Comparison of ENCODE assay signal across 22 mouse cellular contexts in genomic region chr2:158778349-158778748, GRCm38 (mm10). TPM values are rescaled to one million over a fixed set of nuclear protein-coding genes. Genes with fewer than 3 reads are reported as not detected.
DNase-seq lines count a peak whose midpoint lies in the region; ATAC-seq and TF ChIP-seq lines count a peak whose summit lies in the region.
"Had no signal": no experiment of that assay in that cellular context is flagged by ENCODE, and none has a peak within 500 bp of the region (broad histone marks: within the 10 kb centered on the region; RNA-seq: fewer than 3 reads in every experiment).

No protein-coding gene starts in this region.

- no peak overlapping the region for H3K4me3 ChIP-seq in gastrocnemius, adult 2 months
- H3K4me3 ChIP-seq in midbrain, embryonic 11.5 days (ENCODE audit: low read depth, low read length) = no peak overlapping the region
- no peak overlapping the region for H3K4me3 ChIP-seq in midbrain, embryonic 13.5 days (replicated peaks)
- no peak overlapping the region for H3K4me3 ChIP-seq in limb, embryonic 15.5 days
- H3K4me3 ChIP-seq: erythroblast, embryonic 14.5 days; layer of hippocampus, adult 2 months; midbrain, embryonic 12.5 days; neural tube, embryonic 12.5 days had no signal

- peaks cover 11% of the 10 kb centered on the region for H3K36me3 ChIP-seq in midbrain, embryonic 11.5 days (ENCODE audit: control insufficient read depth, insufficient read depth, low read length)
- peaks cover 8% of the 10 kb centered on the region for H3K36me3 ChIP-seq in midbrain, embryonic 13.5 days
- H3K36me3 ChIP-seq in limb, embryonic 15.5 days = peaks cover 37% of the 10 kb centered on the region

- intact Hi-C loops in gastrocnemius, adult 2 months (cut with DNase I) = no loop called here

- no peak overlapping the region for H3K4me2 ChIP-seq in midbrain, embryonic 11.5 days
- H3K4me2 ChIP-seq in midbrain, embryonic 13.5 days (replicated peaks) = no peak overlapping the region
- H3K4me2 ChIP-seq in limb, embryonic 15.5 days = no peak overlapping the region
- H3K4me2 ChIP-seq: liver, embryonic 11.5 days; midbrain, embryonic 12.5 days; neural tube, embryonic 12.5 days had no signal

- 89% methylated on average over 7 of the region's 7 CpGs for WGBS in midbrain, embryonic 11.5 days
- 84% methylated on average over 7 of the region's 7 CpGs for WGBS in midbrain, embryonic 13.5 days
- 40% methylated on average over 7 of the region's 7 CpGs for WGBS in limb, embryonic 15.5 days

- H3K4me1 ChIP-seq in midbrain, embryonic 11.5 days (ENCODE audit: control insufficient read depth, insufficient read depth, low read length) = no peaks in the 10 kb centered on the region
- 0 out of 2 replicates have a peak, but pooled peaks cover 7% of the 10 kb centered on the region for H3K4me1 ChIP-seq in midbrain, embryonic 13.5 days (replicated peaks)
- H3K4me1 ChIP-seq in limb, embryonic 15.5 days = peaks cover 41% of the 10 kb centered on the region
- H3K4me1 ChIP-seq: midbrain, embryonic 12.5 days had no signal

- ATAC-seq in midbrain, embryonic 11.5 days (ENCODE audit: low FRiP score) = no peak
- no peak for ATAC-seq in midbrain, embryonic 13.5 days
- no peak for ATAC-seq in limb, embryonic 15.5 days (ENCODE audit: insufficient number of reproducible peaks, low FRiP score, low TSS enrichment, low read depth)
- ATAC-seq: CD4-positive, CD25-positive, alpha-beta regulatory T cell, adult 4 months; forebrain, embryonic 14.5 days had no signal

- peak; percentile 35 for DNase-seq in gastrocnemius, adult 2 months
- no peak for DNase-seq in gastrocnemius, postnatal 25 days
- peak; percentile 23 for DNase-seq in midbrain, embryonic 11.5 days (ENCODE audit: low spot score, missing footprints)
- DNase-seq in lung, postnatal 25 days (ENCODE audit: low spot score) = peak; percentile 26
- no peak for DNase-seq in gastrocnemius, postnatal 4 days (ENCODE audit: low spot score in 2 of 2)
- no peak for DNase-seq in layer of hippocampus, postnatal 25 days (ENCODE audit: extremely low spot score in 1 of 2, low spot score in 1 of 2)
- DNase-seq: cerebellum, adult 18-20 months; cerebellum, postnatal 25 days; kidney, adult 2 months; kidney, postnatal 14 days; thymus, postnatal 25 days had no signal

- TF ChIP-seq CTCF in gastrocnemius, adult 2 months (IDR thresholded peaks at IDR 0.05) = no peak

- no peaks in the 10 kb centered on the region for H3K27me3 ChIP-seq in midbrain, embryonic 11.5 days (ENCODE audit: control insufficient read depth, insufficient read depth, low read length)
- no peaks in the 10 kb centered on the region for H3K27me3 ChIP-seq in midbrain, embryonic 13.5 days
- H3K27me3 ChIP-seq in limb, embryonic 15.5 days = no peaks in the 10 kb centered on the region
- H3K27me3 ChIP-seq: midbrain, embryonic 12.5 days; neural tube, embryonic 12.5 days had no signal

- no peak overlapping the region for H3K9ac ChIP-seq in midbrain, embryonic 11.5 days (ENCODE audit: low read length)
- H3K9ac ChIP-seq in midbrain, embryonic 13.5 days (replicated peaks) = no peak overlapping the region
- H3K9ac ChIP-seq in limb, embryonic 15.5 days = no peak overlapping the region
- H3K9ac ChIP-seq: midbrain, embryonic 12.5 days; neural tube, embryonic 12.5 days had no signal

- no peaks in the 10 kb centered on the region for H3K9me3 ChIP-seq in midbrain, embryonic 11.5 days (ENCODE audit: control insufficient read depth, low read length)
- no peaks in the 10 kb centered on the region for H3K9me3 ChIP-seq in midbrain, embryonic 13.5 days
- H3K9me3 ChIP-seq in limb, embryonic 15.5 days = no peaks in the 10 kb centered on the region
- H3K9me3 ChIP-seq: G1E; midbrain, embryonic 12.5 days; neural tube, embryonic 12.5 days had no signal

- peak overlapping the region; percentile 35; the same call in 1 of the 2 replicates for H3K27ac ChIP-seq in gastrocnemius, adult 2 months
- no peak overlapping the region for H3K27ac ChIP-seq in midbrain, embryonic 11.5 days (ENCODE audit: low read depth, low read length)
- no peak overlapping the region for H3K27ac ChIP-seq in midbrain, embryonic 13.5 days
- H3K27ac ChIP-seq in limb, embryonic 15.5 days = peak overlapping the region; percentile 8; the same call in 1 of the 2 replicates
- H3K27ac ChIP-seq: layer of hippocampus, adult 2 months; macrophage; midbrain, embryonic 12.5 days; neural tube, embryonic 12.5 days had no signal

RNA-seq across cellular contexts. Expression of gene Fam83d, which starts 10.5 kb away (rescaled TPM):
- total RNA-seq in gastrocnemius, adult 2 months (2021) = 1 to 10 TPM in 1 of 2 experiments, under 1 TPM in 1; 0.95 to 1.4 TPM
- total RNA-seq in gastrocnemius, postnatal 25 days (2021) = 1 to 10 TPM; 1.2 to 2.3 TPM
- polyA plus RNA-seq in midbrain, embryonic 11.5 days (2014; fragmentation: Nextera tagmentation; extraction: Ambion mirVana) = 48.5 and 48.8 TPM in 2 replicates
- polyA plus RNA-seq in midbrain, embryonic 13.5 days (2015; fragmentation: Nextera tagmentation; extraction: Ambion mirVana) = 16.6 and 17.6 TPM in 2 replicates
- 43.0 and 43.4 TPM in 2 replicates for polyA plus RNA-seq in limb, embryonic 15.5 days (2015; fragmentation: Nextera tagmentation; extraction: Ambion mirVana)
- 1 to 10 TPM; 9.3 to 9.8 TPM for total RNA-seq in gastrocnemius, postnatal 4 days (2021)
- total RNA-seq in layer of hippocampus, postnatal 25 days (2021) = 1 to 10 TPM; 5.2 to 6.5 TPM

RNA-seq across cellular contexts. Expression of gene Dhx35, which starts 16.3 kb away (rescaled TPM):
- total RNA-seq in gastrocnemius, adult 2 months (2021) = 10 to 100 TPM; 10.4 to 11.4 TPM
- total RNA-seq in gastrocnemius, postnatal 25 days (2021) = 1 to 10 TPM; 7.9 to 8.0 TPM
- 16.1 and 18.3 TPM in 2 replicates for polyA plus RNA-seq in midbrain, embryonic 11.5 days (2014; fragmentation: Nextera tagmentation; extraction: Ambion mirVana)
- 14.9 and 15.6 TPM in 2 replicates for polyA plus RNA-seq in midbrain, embryonic 13.5 days (2015; fragmentation: Nextera tagmentation; extraction: Ambion mirVana)
- polyA plus RNA-seq in limb, embryonic 15.5 days (2015; fragmentation: Nextera tagmentation; extraction: Ambion mirVana) = 11.1 and 11.6 TPM in 2 replicates
- 10 to 100 TPM; 12.6 to 15.4 TPM for total RNA-seq in gastrocnemius, postnatal 4 days (2021)
- 10 to 100 TPM; 16.1 to 22.0 TPM for total RNA-seq in layer of hippocampus, postnatal 25 days (2021)

Comparison
In these comparisons a context has a peak if more than half of its experiments do, and no peak if none do; other contexts are left out.
1. DNase-seq: peak in gastrocnemius, adult 2 months (single experiment), midbrain, embryonic 11.5 days (single experiment) and lung, postnatal 25 days (single experiment); none in gastrocnemius, postnatal 25 days (single experiment), gastrocnemius, postnatal 4 days (0 of 2) and layer of hippocampus, postnatal 25 days (0 of 2).
2. H3K27ac ChIP-seq: peak in gastrocnemius, adult 2 months (single experiment) and limb, embryonic 15.5 days (single experiment); none in midbrain, embryonic 11.5 days (single experiment) and midbrain, embryonic 13.5 days (single experiment).